Mouse (Mus musculus): ENCODE results near the gene Fv1. TPM values are rescaled to one million over a fixed set of nuclear protein-coding genes. Genes with fewer than 3 reads are reported as not detected.

Fv1 gene
- polyA plus RNA-seq, 1 experiment from 2014 or later = 2.6 TPM

DNA sequence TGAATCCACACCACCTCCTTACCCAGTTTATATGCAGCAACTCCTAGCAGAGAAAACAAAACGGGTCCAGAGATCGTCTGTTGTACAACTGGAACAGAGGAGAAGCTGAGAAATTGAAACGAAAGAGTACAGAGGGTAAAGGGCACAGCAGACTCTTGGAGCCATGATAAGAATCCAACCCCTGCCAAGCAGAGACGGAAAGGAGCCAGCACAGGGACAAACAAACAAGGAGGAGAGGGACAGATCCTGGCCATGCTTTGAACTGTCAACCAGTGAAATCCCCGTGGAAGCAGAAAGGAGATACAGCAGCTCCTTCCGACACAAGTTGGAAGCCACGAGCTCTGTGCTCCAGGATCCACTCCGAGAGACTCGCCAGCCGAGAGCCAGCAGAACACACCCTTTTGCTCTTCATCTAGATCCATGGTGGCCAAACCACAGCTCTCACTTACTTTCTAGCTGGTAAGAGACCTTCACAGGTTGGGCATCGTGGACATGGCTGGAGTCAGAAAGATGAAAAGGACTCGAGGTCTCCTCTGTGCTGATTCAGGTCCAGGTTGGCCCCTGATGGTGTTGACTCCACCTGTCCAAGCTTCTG is 34.2 kb downstream of the Fv1 start:
- WGBS = 81% methylated on average over 12 of the region's 12 CpGs
- ATAC-seq (ENCODE audit: low FRiP score, low TSS enrichment) = peak; percentile 33; the same call in 1 of the 2 replicates
- 0 out of 2 replicates have a peak overlapping the region, but pooled peaks have one; percentile 5 for H3K4me2 ChIP-seq (replicated peaks; ENCODE audit: low read depth)

DNA sequence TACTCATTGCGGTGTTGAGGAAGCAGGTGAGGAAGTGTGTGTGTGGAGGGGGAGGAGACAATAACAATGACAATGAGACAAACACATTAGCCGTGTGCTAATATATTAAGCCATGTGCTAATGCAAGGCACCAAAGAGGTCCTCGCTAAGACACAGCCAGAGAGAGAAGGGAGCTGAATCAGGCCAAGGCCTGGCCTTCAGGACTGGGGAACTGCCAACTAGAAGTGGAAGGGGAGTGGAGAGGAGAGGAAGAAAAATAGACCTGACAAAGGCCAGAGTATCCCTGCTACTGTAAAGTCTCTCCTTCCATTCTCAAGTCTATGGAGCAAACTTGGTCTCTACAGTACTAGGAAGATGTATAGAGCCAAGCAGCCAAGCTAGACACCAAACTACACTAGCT is 34.8 kb downstream of the Fv1 start:
- H3K4me2 ChIP-seq (replicated peaks; ENCODE audit: low read depth) = peak overlapping the region; percentile 70
- whole genome bisulfite sequencing = 64% methylated on average over 3 of the region's 3 CpGs
- peak overlapping the region; percentile 94 for H3K4me3 ChIP-seq (ENCODE audit: low read depth, low read length)
- peak overlapping the region; percentile 89; the same call in 1 of the 2 replicates for H3K27ac ChIP-seq (replicated peaks)
- no peaks in the 10 kb centered on the region for H3K27me3 ChIP-seq (ENCODE audit: control insufficient read depth, insufficient read depth, low read length)
- ATAC-seq (ENCODE audit: low FRiP score, low TSS enrichment) (peak; percentile 31; the same call in 1 of the 2 replicates), DNase-seq (ENCODE audit: low spot score) (no peak)
- peaks cover 8% of the 10 kb centered on the region; the same call in 1 of the 2 replicates for H3K4me1 ChIP-seq (replicated peaks; ENCODE audit: control insufficient read depth, insufficient read depth)
- no peaks in the 10 kb centered on the region; the same call in 1 of the 2 replicates for H3K36me3 ChIP-seq (ENCODE audit: control insufficient read depth, insufficient read depth, low read length)
- H3K9ac ChIP-seq (ENCODE audit: low read length) = peak overlapping the region; percentile 89; the same call in 1 of the 2 replicates
- no peaks in the 10 kb centered on the region for H3K9me3 ChIP-seq (ENCODE audit: control insufficient read depth, low read length)
- TF ChIP-seq EP300 (optimal IDR thresholded peaks at IDR 0.05) (no peak), CTCF (IDR thresholded peaks at IDR 0.05; ENCODE audit: low read depth) (no peak)

More for the DNA sequence above, 34.2 kb downstream of the Fv1 start:
- Histone ChIP-seq H3K4me3 (ENCODE audit: low read depth, low read length) (no peak overlapping the region), H3K9ac (ENCODE audit: low read length) (no peak overlapping the region), H3K27me3 (ENCODE audit: control insufficient read depth, insufficient read depth, low read length) (no peaks in the 10 kb centered on the region), H3K9me3 (ENCODE audit: control insufficient read depth, low read length) (no peaks in the 10 kb centered on the region), H3K27ac (replicated peaks) (peak overlapping the region; percentile 63), H3K36me3 (ENCODE audit: control insufficient read depth, insufficient read depth, low read length) (peaks cover 4% of the 10 kb centered on the region; the same call in 1 of the 2 replicates), H3K4me1 (replicated peaks; ENCODE audit: control insufficient read depth, insufficient read depth) (peaks cover 8% of the 10 kb centered on the region; the same call in 1 of the 2 replicates)
- no peak for DNase-seq (ENCODE audit: low spot score)
- TF ChIP-seq EP300 (optimal IDR thresholded peaks at IDR 0.05) (no peak), CTCF (IDR thresholded peaks at IDR 0.05; ENCODE audit: low read depth) (no peak)

DNA sequence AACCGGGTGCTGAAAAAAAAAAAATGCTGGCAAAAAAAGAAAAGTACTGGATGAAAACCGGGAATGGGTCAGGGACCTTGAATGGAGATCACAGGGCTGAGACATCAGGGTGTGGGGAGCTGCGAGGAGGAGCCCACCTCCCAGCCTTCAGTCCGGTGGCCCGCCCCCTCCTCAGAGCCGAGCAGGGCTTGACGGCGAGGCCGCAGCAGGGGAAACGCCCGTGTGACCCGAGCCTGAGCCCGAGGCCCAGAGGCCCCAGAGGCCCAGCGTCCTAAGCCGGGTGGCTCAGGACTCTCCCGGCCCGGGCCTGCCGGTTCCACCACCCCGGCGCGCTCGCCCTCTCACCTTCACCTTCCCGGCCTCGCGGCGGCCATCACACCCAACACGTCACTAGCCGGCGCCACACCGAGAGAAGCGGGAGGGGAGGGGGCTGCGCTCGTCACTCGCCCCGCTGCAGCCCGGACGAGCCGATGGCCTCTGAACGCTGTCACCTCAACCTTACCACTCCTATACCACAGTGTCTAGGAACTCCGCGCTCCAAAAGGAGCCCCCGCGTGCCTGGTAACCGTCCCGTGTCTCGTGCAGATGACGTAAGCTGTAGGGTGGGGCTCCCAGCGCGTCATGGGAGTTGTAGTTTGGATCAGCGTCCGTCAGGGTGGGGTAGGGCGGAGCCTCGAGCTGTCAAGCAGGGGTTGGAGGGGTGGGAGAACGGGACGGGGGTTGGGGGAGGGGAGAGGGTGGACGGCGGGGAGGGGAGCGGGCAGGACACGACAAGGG is 35.7 kb downstream of the Fv1 start, which contains the start of gene Mfn2:
Gene Mfn2 (minus strand): TSS at position 392 of the 777 bp plus-strand sequence.
- no peak for TF ChIP-seq EP300 (optimal IDR thresholded peaks at IDR 0.05)
- no peak for TF ChIP-seq CTCF (IDR thresholded peaks at IDR 0.05; ENCODE audit: low read depth)
- under 1% methylated on average over 46 of the region's 59 CpGs for WGBS
- peak; percentile 85 for ATAC-seq (ENCODE audit: low FRiP score, low TSS enrichment)

DNA sequence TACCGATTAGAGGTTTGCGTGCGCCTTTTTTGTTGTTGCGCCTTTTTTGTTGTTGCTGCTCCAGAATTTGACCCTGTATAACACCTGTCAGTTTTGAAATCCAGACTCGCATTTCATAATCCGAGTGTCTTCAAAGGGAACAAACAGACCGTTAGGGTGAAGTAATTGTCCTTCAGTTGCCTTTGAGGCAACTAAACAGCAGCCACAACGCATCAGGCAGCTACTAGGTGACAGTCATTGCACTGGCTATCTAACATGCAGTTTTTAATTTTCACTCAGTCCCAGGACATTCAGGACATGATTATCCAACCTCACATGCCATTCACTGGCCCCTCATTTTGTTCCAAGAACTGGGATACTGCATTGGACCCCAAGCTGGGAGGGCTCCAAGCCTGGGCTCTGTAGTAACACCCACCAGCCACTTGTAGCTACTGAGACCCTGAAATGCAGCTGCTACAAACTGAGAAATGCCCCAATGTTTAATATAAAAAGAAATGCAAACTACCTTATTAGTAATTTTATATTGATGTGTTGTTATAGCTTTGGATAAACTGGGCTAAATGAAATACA is 36.4 kb downstream of the Fv1 start:
- H3K27ac ChIP-seq (replicated peaks) = no peak overlapping the region
- H3K4me3 ChIP-seq (ENCODE audit: low read depth, low read length) = peak overlapping the region; percentile 94
- ATAC-seq (ENCODE audit: low FRiP score, low TSS enrichment) = no peak
- H3K27me3 ChIP-seq (ENCODE audit: control insufficient read depth, insufficient read depth, low read length) = no peaks in the 10 kb centered on the region
- peaks cover 8% of the 10 kb centered on the region; the same call in 1 of the 2 replicates for H3K4me1 ChIP-seq (replicated peaks; ENCODE audit: control insufficient read depth, insufficient read depth)
- no peak for DNase-seq (ENCODE audit: low spot score)
- no peaks in the 10 kb centered on the region for H3K9me3 ChIP-seq (ENCODE audit: control insufficient read depth, low read length)
- peak overlapping the region; percentile 89 for H3K9ac ChIP-seq (ENCODE audit: low read length)
- TF ChIP-seq CTCF (IDR thresholded peaks at IDR 0.05; ENCODE audit: low read depth) (no peak), EP300 (optimal IDR thresholded peaks at IDR 0.05) (no peak)
- 2% methylated on average over 8 of the region's 8 CpGs for WGBS
- no peaks in the 10 kb centered on the region; the same call in 1 of the 2 replicates for H3K36me3 ChIP-seq (ENCODE audit: control insufficient read depth, insufficient read depth, low read length)
- H3K4me2 ChIP-seq (replicated peaks; ENCODE audit: low read depth) = peak overlapping the region; percentile 60

More for the DNA sequence above, 35.7 kb downstream of the Fv1 start, which contains the start of gene Mfn2:
- peak; percentile 87 for DNase-seq (ENCODE audit: low spot score)
- Histone ChIP-seq H3K27ac (replicated peaks) (peak within 1 kb of the TSS; percentile 89), H3K9me3 (ENCODE audit: control insufficient read depth, low read length) (no peaks in the 10 kb centered on the region), H3K4me2 (replicated peaks; ENCODE audit: low read depth) (peak within 1 kb of the TSS; percentile 70), H3K27me3 (ENCODE audit: control insufficient read depth, insufficient read depth, low read length) (no peaks in the 10 kb centered on the region), H3K36me3 (ENCODE audit: control insufficient read depth, insufficient read depth, low read length) (no peaks in the 10 kb centered on the region; the same call in 1 of the 2 replicates), H3K9ac (ENCODE audit: low read length) (peak within 1 kb of the TSS; percentile 89), H3K4me1 (replicated peaks; ENCODE audit: control insufficient read depth, insufficient read depth) (peaks cover 8% of the 10 kb centered on the region; the same call in 1 of the 2 replicates), H3K4me3 (ENCODE audit: low read depth, low read length) (peak within 1 kb of the TSS; percentile 94)

- no peak overlapping the region for H3K9ac ChIP-seq (ENCODE audit: low read length)
- TF ChIP-seq EP300 (optimal IDR thresholded peaks at IDR 0.05) (no peak), CTCF (IDR thresholded peaks at IDR 0.05; ENCODE audit: low read depth) (no peak)
- DNase-seq (ENCODE audit: low spot score) (no peak), ATAC-seq (ENCODE audit: low FRiP score, low TSS enrichment) (peak; percentile 84)
- H3K4me2 ChIP-seq (replicated peaks; ENCODE audit: low read depth) = no peak overlapping the region
- no peaks in the 10 kb centered on the region; the same call in 1 of the 2 replicates for H3K36me3 ChIP-seq (ENCODE audit: control insufficient read depth, insufficient read depth, low read length)
- H3K4me3 ChIP-seq (ENCODE audit: low read depth, low read length) = no peak overlapping the region
- no peaks in the 10 kb centered on the region for H3K27me3 ChIP-seq (ENCODE audit: control insufficient read depth, insufficient read depth, low read length)
- H3K27ac ChIP-seq (replicated peaks) = no peak overlapping the region
- peaks cover 6% of the 10 kb centered on the region; the same call in 1 of the 2 replicates for H3K4me1 ChIP-seq (replicated peaks; ENCODE audit: control insufficient read depth, insufficient read depth)
- 66% methylated on average over 5 of the region's 5 CpGs for WGBS
- H3K9me3 ChIP-seq (ENCODE audit: control insufficient read depth, low read length) = no peaks in the 10 kb centered on the region
These were observed 37.5 kb downstream of the Fv1 start for GRCm38 (mm10) chr4:147906230-147906629.

Measured in stomach, postnatal 0 days (tissue).